Mouse (Mus musculus) erythroblast, adult 5-6 weeks (primary cell): Measurements from ENCODE around the gene Mapk10. TPM values are rescaled to one million over a fixed set of nuclear protein-coding genes. Genes with fewer than 3 reads are reported as not detected.
"Not testable (repeated sequence)": the region's sequence is repeated elsewhere in the genome, so short reads cannot be mapped to it uniquely, and the experiment has no call there.

Source experiments
- ATAC-seq: replicated peaks from 2 replicates; pipeline ENCODE4 v1.8.0; 2016; ENCODE audit warnings: moderate number of reproducible peaks, mild to moderate bottlenecking, moderate TSS enrichment, inconsistent platforms; ENCODE audit not compliant: poor library complexity, low FRiP score, severe bottlenecking
- total RNA-seq, 2 experiments: library from RNA; stranded (forward) in 1 of 2; stranded (reverse) in 1 of 2; fragments of 150-400 nt in 1 of 2; fragments of 200-764, 138-1000 nt in 1 of 2; gene quantifications; 2 replicates each; pipeline versions ENCODE4 v1.2.3 to v1.2.4; 2015 to 2017; ENCODE audit warnings: low replicate concordance in 2 of 2

Mapk10 gene
- total RNA-seq, 2 experiments from 2014 or later: not detected

DNA sequence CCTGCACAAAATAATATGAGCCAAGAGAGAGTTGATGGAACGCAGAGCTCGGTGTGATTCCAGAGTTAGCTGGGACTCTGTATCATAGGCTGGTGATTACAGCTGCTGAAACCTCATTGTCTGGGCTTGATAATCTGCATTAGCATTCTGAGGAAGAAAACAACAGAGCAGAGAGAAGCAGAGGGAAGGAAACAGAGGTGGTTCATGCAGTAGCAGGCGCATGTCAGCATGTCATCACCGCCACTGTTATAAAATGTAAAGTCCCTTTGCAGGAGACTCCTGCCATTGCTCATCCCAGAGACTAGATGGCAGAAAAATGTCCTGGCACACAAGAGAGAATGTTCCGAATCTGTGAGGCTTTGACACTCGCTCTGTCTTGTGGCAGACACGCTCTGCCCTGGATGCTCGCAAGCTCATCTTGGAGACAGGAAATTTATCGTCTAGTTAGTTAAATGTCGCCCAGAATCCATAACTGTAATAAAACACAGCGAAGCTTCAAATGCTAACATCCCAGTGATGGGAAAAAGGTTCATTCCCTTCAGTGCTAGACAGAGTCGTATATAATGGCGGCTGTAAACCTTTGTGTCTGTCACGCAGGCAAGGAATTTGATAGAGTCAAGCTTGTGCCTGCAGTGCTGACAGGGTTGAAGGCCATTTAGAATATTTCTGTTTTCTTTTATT lies 322.5 kb downstream of the Mapk10 start:
- no peak for ATAC-seq

DNA sequence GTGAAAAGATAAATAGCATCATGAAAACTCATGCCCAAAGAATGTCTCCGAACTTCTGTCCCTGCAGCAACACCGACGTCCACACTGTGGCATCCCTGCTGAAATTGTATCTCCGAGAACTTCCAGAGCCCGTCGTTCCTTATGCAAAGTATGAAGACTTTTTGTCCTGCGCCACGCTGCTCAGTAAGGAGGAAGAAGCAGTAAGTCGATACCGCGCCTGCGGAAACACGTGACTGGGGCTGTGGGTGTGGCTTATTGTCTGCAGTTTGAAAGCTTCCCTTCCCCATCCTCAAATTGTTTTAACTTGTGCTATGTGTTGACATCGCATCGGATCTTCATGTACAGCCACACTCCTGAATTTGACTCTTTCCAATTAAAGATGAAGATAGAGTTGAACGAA lies 335.5 kb downstream of the Mapk10 start:
- no peak for ATAC-seq

DNA sequence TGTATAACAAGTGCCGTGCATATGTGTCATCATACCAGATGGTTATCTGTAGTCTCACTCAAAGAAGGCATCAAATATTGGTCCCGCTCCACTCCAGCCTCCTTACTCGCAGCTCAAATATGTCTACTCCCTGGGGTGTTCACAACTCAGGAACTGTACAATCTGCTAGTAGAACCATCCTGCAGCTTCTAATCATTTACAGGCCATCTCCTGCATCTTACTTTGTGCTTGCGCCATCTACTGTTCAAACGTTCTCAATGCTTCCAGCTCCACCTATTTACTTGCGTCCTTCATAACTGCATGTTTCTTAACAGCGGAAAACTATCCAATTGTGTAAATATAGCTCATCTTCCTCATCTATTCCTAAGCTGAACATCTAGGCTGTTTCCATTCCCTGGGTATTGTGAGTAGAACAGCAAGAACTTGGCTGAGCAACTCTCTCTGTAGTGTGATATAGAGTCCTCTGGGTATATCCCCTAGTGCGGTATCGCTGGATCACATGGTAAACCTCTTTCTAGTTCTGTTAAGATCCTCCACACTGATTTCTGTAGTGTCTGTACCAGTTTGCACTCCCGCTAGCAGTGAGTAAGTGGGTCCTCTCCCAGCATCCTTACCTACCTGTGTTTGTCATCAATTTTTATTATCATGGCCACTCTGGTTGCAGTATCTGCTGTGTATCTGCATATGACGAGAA lies 336.4 kb downstream of the Mapk10 start:
- no peak for ATAC-seq

DNA sequence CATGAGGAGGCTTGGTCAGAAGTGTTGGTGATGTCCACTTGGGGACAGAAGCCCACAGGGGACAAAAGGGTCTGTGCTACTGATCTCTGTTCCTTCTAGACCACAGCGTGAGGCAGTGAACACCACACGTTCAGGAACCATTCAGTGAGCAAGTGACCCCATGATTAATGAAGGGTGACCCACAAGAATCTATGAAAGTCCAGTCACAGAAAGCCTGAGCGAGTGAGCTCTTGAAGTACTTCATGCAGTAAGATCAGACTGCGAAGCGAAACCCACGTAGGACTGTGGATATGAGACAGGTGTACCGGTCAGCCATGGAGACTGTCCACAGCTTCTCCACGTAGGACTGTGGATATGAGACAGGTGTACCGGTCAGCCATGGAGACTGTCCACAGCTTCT lies 338.1 kb downstream of the Mapk10 start:
- ATAC-seq: not testable (repeated sequence)

DNA sequence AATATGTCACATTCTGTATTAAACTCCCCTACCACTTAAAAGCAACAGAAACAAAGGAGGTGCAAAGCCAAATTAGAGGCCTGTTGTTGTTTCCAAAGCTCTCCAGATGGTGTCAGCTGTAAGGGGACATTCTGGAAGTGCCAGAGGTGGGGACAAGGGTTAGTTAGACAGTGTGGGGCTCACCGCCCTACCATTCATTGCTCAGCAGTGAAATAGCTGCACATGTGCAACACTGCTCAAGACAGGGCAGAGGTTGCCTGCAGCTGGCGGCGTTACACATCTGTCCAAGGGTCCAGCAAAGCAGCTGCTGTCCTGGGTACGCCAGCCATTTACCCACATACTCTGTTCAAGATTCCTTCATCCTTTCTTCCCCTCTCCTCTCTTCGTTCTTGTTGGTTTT lies 342.9 kb downstream of the Mapk10 start:
- no peak for ATAC-seq

DNA sequence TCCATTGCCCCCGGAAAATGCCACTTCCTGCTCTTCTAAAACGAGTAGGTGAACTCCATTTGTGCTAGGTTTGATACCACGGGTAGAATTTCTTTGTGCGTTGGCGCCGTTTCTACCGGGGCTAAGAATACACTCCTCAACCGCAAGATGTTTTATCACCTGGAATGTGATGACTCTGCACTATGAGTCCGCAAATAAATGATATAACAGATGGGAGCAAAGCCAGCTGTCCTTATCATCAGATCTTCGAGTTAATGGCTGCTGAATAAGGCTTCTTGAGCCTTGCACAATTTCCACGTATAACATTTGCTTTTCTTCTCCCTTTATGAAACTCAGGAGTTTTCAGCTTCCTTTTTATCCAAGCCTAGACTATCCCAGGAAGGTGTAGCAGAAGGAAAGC lies 351.4 kb downstream of the Mapk10 start:
- ATAC-seq: no peak

DNA sequence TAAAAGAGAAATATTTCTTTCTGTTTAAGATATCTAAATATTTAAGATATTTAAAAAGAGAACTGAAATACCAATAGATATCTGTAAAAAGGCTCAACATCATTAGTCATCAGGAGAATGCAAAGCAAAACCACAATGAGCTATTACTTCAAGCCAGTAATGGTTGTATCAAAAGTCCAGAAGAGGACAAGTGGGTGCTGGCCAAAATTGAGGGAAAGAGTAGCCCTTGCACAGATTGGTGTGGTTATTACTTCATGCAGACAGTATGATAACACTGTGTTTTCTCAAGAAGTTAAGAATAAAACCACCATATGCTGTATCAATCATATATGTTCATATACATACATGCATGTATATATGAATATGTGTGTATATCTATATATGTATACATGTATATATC lies 353.1 kb downstream of the Mapk10 start:
- ATAC-seq: no peak

Other genes starting within 250 kb of the Mapk10 start
- 0.96 and 1.0 TPM in 2 replicates for gene Ptpn13, start 213.9 kb upstream of the Mapk10 start, total RNA-seq (2015; ENCODE audit: low replicate concordance)
- gene Ptpn13, start 213.9 kb upstream of the Mapk10 start, total RNA-seq (2017; ENCODE audit: low replicate concordance): 0.28 and 1.8 TPM in 2 replicates